Mouse (Mus musculus) lung, embryonic 15.5 days (tissue): Measurements from ENCODE around the gene Wipf2. TPM values are rescaled to one million over a fixed set of nuclear protein-coding genes. Genes with fewer than 3 reads are reported as not detected.
"Not testable (repeated sequence)": the region's sequence is repeated elsewhere in the genome, so short reads cannot be mapped to it uniquely, and the experiment has no call there.

Experiments
- ATAC-seq: fragments of 200-750 bp; cut with Nextera tagmentation; 2 replicates; pipeline ENCODE4 v1.8.0; 2017; ENCODE audit warnings: moderate number of reproducible peaks, borderline replicate concordance; ENCODE audit not compliant: low FRiP score, low TSS enrichment; ENCODE audit errors: extremely low read depth
- H3K27ac ChIP-seq: fragments of 300-500 bp; sonication (generic); 2 replicates; pipeline ENCODE4 v1.5.1; 2015; ENCODE audit warnings: moderate library complexity, mild to moderate bottlenecking, inconsistent platforms
- H3K27me3 ChIP-seq: fragments of 300-500 bp; sonication (generic); 2 replicates; pipeline ENCODE4 v1.6.1; 2015; ENCODE audit warnings: inconsistent platforms
- H3K36me3 ChIP-seq: fragments of 300-500 bp; sonication (generic); 2 replicates; pipeline ENCODE4 v1.6.1; 2015; ENCODE audit warnings: inconsistent platforms
- H3K4me1 ChIP-seq: fragments of 300-500 bp; sonication (generic); 2 replicates; pipeline ENCODE4 v1.6.1; 2015; ENCODE audit warnings: inconsistent platforms
- H3K4me2 ChIP-seq: fragments of 300-500 bp; sonication (generic); 2 replicates; pipeline ENCODE4 v1.6.1; 2015; ENCODE audit warnings: inconsistent platforms, mild to moderate bottlenecking, moderate library complexity
- H3K4me3 ChIP-seq: fragments of 300-500 bp; sonication (generic); 2 replicates; pipeline ENCODE4 v1.5.1; 2015; ENCODE audit warnings: mild to moderate bottlenecking, inconsistent platforms
- H3K9ac ChIP-seq: fragments of 300-500 bp; sonication (generic); 2 replicates; pipeline ENCODE4 v1.6.1; 2015; ENCODE audit warnings: inconsistent platforms
- H3K9me3 ChIP-seq: fragments of 300-500 bp; sonication (generic); 2 replicates; pipeline ENCODE4 v1.6.1; 2016; ENCODE audit warnings: inconsistent platforms
- WGBS: fragments of 180-500 bp; shearing (Covaris S2); methylation state at CpG from one replicate; pipeline ENCODE4 v1.1.7; 2015; 5-methylcytosine and 5-hydroxymethylcytosine counted together
- polyA plus RNA-seq: library from polyadenylated mRNA; unstranded; fragments of >200 nt; fragmentation: Nextera tagmentation; extraction: Ambion mirVana; gene quantifications from 2 replicates; pipeline ENCODE4 v1.2.1, GENCODE M21; 2015

Wipf2 gene
- polyA plus RNA-seq, 1 experiment from 2014 or later = 4.1 TPM

DNA sequence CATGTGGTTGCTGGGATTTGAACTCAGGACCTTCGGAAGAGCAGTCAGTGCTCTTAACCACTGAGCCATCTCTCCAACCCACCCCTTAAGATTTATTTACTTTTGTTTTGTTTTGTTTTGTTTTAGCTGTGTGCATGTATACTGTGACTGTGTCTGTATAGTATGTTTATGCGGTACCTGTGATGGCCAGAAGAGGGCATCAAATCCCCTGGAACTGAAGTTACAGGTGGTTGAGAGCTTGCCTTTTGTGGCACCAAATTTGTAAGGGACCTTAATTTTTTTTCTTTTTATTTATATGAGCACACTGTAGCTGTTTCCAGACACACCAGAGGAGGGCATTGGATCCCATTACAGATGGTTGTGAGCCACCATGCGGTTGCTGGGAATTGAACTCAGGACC is 52.9 kb downstream of the Wipf2 start:
- 90% methylated on average over 3 of the region's 3 CpGs for WGBS
- H3K9ac ChIP-seq, ATAC-seq, H3K27me3 ChIP-seq, H3K9me3 ChIP-seq, H3K27ac ChIP-seq, H3K4me2 ChIP-seq, H3K4me3 ChIP-seq: not testable (repeated sequence)
- Histone ChIP-seq H3K36me3 (peaks cover 79% of the 10 kb centered on the region), H3K4me1 (peaks cover 15% of the 10 kb centered on the region; the same call in 1 of the 2 replicates)

DNA sequence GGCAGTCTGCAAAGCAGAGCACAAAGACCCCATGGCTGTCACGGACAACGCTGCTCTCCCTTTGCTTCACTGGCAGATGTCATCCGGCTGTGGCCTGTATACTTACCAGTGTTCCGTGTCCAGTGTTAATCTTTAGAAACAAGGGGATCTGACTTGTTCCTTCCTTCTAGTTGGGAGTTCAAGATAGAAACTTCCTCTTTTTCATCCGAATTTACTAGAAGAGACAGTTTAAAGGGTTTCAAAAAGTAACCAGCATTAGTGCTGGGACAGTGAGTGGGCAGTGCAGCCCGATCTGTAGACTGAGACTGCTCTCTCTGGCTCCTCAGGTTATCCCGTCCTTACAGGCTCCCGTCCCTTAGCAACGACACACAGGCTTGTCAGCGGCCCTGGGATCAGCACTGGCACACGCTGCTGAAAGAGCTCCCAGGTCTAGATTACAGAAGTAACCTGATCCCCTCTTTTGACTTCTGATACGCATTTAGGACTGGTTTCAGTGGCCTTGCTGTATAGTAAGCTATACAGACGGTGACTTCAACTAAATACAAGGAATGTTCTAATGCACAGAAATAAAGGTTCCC is 54.1 kb downstream of the Wipf2 start:
- Histone ChIP-seq H3K4me3 (no peak overlapping the region), H3K36me3 (peaks cover 74% of the 10 kb centered on the region), H3K27ac (no peak overlapping the region), H3K27me3 (no peaks in the 10 kb centered on the region), H3K9ac (no peak overlapping the region), H3K4me2 (no peak overlapping the region), H3K9me3 (no peaks in the 10 kb centered on the region), H3K4me1 (peaks cover 18% of the 10 kb centered on the region)
- no peak for ATAC-seq
- WGBS = 60% methylated on average over 13 of the region's 13 CpGs

GRCm38 (mm10) chr11:98918231-98918630 is 54.8 kb downstream of the Wipf2 start:
- ATAC-seq = no peak
- Histone ChIP-seq H3K9me3 (no peaks in the 10 kb centered on the region), H3K4me3 (no peak overlapping the region), H3K9ac (no peak overlapping the region), H3K4me2 (no peak overlapping the region), H3K27ac (no peak overlapping the region), H3K27me3 (no peaks in the 10 kb centered on the region), H3K36me3 (peaks cover 70% of the 10 kb centered on the region), H3K4me1 (peaks cover 22% of the 10 kb centered on the region)
- 58% methylated on average over 9 of the region's 9 CpGs for WGBS

DNA sequence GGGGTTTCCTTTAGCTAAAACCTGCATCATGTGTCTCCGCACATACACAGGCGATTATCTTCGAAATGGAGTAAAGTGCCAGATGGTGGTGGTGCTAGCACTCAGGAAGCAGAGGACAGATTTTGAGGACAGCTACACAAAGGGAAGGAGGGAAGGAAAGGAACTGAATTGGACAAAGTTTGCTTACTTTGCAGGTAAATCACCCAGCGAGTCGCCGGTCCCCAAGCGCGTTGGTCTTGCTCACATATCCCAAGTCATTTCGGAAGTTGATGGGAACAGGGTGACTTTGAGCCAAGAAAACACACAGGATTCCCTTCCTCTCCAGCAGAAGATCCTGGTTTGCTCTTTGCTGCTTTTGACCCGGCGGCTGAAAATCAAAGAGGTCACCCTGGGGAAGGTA is 55.6 kb downstream of the Wipf2 start:
- no peak for ATAC-seq
- Histone ChIP-seq H3K27ac (no peak overlapping the region), H3K4me1 (peaks cover 26% of the 10 kb centered on the region), H3K4me3 (no peak overlapping the region), H3K27me3 (no peaks in the 10 kb centered on the region), H3K4me2 (no peak overlapping the region), H3K9me3 (no peaks in the 10 kb centered on the region), H3K36me3 (peaks cover 65% of the 10 kb centered on the region), H3K9ac (no peak overlapping the region)
- 95% methylated on average over 11 of the region's 11 CpGs for WGBS

- Histone ChIP-seq H3K27ac (peak overlapping the region; percentile 94), H3K4me1 (peaks cover 45% of the 10 kb centered on the region), H3K36me3 (peaks cover 44% of the 10 kb centered on the region)
- WGBS = 37% methylated on average over 15 of the region's 15 CpGs
- not testable (repeated sequence) for H3K4me3 ChIP-seq, H3K4me2 ChIP-seq, H3K9ac ChIP-seq, H3K27me3 ChIP-seq, ATAC-seq, H3K9me3 ChIP-seq
These were observed 58.4 kb downstream of the Wipf2 start for GRCm38 (mm10) chr11:98921813-98922212.

DNA sequence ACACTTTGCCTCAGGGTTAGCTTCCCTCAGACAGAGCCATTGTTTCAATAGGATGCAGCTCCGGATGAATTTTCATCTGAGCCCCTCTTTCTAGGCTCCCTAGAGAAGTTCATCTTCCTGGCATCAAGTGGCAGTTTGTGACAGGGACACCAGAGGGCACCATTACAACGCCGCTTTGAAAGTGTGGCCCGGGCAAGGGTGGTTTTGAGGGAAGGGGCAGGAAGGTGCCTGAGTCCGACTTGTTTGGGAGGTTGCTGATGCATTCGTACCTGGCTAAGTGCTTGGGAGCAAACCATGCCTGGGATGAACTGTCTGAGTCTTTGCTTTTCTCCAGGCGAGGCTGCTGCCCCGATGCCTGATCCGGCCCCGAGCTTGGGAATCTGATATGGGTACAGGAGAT is 58.9 kb downstream of the Wipf2 start:
- not testable (repeated sequence) for H3K27me3 ChIP-seq, H3K9ac ChIP-seq, H3K4me3 ChIP-seq, H3K9me3 ChIP-seq, ATAC-seq
- H3K27ac ChIP-seq = peak overlapping the region; percentile 94
- peaks cover 39% of the 10 kb centered on the region for H3K36me3 ChIP-seq
- peak overlapping the region; percentile 7; the same call in 1 of the 2 replicates for H3K4me2 ChIP-seq
- 34% methylated on average over 10 of the region's 10 CpGs for WGBS
- H3K4me1 ChIP-seq = peaks cover 50% of the 10 kb centered on the region

DNA sequence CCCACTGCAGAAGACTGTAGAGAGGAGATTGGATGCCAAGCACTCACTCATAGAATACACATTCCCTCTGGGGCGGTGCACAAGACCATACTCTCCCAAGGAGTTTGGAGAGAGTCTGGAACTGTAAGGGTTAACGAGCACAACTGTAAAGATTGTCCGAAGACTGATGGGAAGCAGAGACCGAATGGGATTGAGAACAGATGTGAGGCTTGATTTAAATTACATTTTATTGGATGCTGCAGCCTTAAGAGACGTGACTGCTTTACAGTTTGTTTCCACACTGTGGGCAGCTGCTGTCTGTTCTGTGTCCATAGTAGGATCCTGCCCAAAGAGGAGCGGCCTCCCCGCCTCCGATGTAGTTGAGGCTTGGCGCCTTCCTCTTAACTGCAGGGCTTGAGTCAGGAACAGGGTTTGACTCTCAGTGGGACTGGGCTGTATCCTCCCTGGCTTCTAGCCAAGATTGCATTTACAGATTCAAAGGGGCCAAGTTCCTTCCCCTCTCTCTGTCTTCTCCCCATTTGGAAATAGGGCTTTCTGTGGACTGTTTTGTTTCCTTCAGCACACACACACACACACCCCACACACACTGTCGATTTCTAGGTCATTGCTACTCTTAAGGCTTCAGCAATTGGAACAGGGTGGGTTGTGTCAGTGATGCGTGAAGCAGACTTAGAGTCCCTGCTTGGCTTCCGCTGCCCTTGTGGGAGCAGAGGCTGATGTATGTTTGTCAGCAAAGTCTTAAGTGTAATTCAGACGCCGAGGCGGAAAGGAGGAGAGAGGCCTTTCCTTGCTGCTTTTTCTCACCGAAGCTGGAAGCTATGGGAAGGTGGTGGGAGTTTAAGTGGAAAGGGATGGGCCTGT is 59.6 kb downstream of the Wipf2 start:
- peak; percentile 78 for ATAC-seq
- H3K27me3 ChIP-seq, H3K9ac ChIP-seq, H3K4me3 ChIP-seq, H3K9me3 ChIP-seq: not testable (repeated sequence)
- Histone ChIP-seq H3K27ac (peak overlapping the region; percentile 94), H3K4me1 (peaks cover 57% of the 10 kb centered on the region), H3K4me2 (peak overlapping the region; percentile 7; the same call in 1 of the 2 replicates), H3K36me3 (peaks cover 31% of the 10 kb centered on the region)
- 29% methylated on average over 16 of the region's 16 CpGs for WGBS

DNA sequence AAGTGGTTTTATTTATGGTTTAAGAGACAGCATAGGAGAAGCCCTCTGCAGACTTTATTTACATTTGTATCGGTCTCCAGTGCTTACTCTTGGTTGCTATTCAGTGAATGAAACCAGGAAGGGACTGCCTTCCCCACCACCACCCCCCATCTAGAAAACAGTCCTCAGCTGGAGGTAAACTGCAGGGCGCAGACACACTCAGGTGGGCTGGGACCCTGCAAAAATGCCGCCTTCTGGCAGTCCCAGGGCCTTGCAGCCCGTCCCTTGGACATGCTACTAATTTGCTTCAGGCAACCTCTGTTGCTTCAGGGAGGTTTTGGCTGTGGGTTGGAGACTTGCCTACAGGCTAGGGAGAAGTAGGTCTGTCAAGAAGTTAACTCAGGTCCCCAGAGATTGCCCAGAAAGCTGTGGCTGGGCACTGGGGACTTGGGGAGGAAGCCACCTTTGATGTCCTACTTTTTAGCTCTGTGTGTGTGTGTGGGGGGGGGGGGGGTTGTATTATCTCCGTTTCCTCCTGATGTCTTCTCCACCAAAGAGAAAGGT is 61.3 kb downstream of the Wipf2 start:
- H3K4me3 ChIP-seq = no peak overlapping the region
- H3K27ac ChIP-seq = peak overlapping the region; percentile 94
- no peak for ATAC-seq
- no peak overlapping the region; the same call in 1 of the 2 replicates for H3K9ac ChIP-seq
- peaks cover 74% of the 10 kb centered on the region for H3K4me1 ChIP-seq
- WGBS = 34% methylated on average over 5 of the region's 5 CpGs
- peak overlapping the region; percentile 42 for H3K4me2 ChIP-seq
- H3K36me3 ChIP-seq = peaks cover 17% of the 10 kb centered on the region
- H3K9me3 ChIP-seq = no peaks in the 10 kb centered on the region
- H3K27me3 ChIP-seq = no peaks in the 10 kb centered on the region

DNA sequence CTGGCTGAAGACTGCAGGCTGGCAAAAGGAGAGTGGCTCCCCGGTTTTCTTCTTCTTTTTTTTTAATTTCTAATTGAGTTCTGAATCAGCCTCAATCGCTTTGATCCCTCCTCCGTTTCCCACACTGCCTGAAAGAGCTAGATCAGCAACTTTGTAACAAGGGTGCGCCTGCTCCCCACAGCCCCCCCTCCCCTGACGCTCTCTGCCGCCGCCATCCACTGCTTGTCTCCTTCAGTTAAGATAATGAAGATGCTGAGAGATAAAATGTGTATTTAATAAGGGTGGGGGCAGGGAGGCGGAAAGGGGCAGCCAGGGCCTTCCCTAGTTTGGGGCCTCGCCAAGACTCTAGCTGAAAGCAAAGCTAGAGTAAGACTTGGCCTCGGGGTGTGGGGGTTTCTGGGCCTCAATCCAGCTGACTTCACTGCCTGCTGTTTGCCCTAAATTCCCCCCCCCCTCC is 61.9 kb downstream of the Wipf2 start:
- Histone ChIP-seq H3K4me1 (peaks cover 80% of the 10 kb centered on the region), H3K9me3 (no peaks in the 10 kb centered on the region), H3K36me3 (peaks cover 11% of the 10 kb centered on the region), H3K27me3 (no peaks in the 10 kb centered on the region), H3K4me2 (peak overlapping the region; percentile 42), H3K9ac (peak overlapping the region; percentile 18; the same call in 1 of the 2 replicates), H3K4me3 (peak overlapping the region; percentile 0; the same call in 1 of the 2 replicates), H3K27ac (peak overlapping the region; percentile 94)
- peak; percentile 45 for ATAC-seq
- 8% methylated on average over 10 of the region's 10 CpGs for WGBS

DNA sequence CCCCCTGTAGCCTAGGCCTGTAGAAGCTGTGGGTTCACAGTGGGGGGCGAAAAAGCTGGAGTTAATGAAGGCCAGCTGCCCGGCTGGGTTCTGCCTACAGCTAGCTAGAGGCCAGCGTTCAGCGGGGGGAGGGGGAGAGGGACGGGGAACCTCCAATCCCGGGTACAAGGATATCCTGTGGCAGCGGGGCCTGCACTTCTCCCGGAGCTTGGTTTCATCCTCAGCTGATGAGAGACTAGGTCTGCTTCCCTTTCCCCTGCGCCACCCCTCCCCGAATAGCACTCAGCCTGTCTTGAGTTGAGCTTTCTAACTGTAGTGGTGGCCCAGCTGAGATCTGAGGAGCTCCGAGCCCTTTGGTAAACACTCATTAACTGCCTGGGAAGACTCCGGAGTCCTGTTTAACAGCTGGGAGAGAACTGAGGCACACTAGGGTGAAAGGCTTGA is 62.5 kb downstream of the Wipf2 start:
- Histone ChIP-seq H3K4me2 (peak overlapping the region; percentile 42), H3K4me1 (peaks cover 86% of the 10 kb centered on the region), H3K9ac (peak overlapping the region; percentile 18; the same call in 1 of the 2 replicates), H3K9me3 (no peaks in the 10 kb centered on the region), H3K27me3 (no peaks in the 10 kb centered on the region), H3K36me3 (peaks cover 7% of the 10 kb centered on the region), H3K4me3 (peak overlapping the region; percentile 0; the same call in 1 of the 2 replicates), H3K27ac (peak overlapping the region; percentile 94)
- peak; percentile 51 for ATAC-seq
- WGBS = 4% methylated on average over 12 of the region's 12 CpGs

DNA sequence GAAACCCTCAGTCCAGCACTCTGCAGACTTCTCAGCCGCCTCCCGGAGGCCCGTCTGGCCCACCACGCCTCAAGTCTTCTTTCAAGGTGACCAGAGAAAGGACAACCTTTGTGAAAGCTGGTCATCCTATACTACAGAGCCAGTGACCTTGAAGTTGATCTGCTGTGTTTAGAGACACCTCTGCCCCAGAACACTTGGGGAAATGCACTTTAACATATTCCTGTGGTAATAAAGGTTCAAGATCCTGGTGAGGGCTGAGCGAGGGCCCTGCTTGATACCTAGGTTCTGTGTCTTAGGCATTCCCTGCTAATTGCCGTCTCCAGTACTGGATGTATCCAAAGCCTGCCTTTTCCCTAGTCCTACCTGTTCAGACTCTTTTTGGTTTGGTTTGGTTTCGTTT is 63.1 kb downstream of the Wipf2 start:
- Histone ChIP-seq H3K27me3 (no peaks in the 10 kb centered on the region), H3K27ac (peak overlapping the region; percentile 94), H3K36me3 (0 out of 2 replicates have a peak, but pooled peaks cover under 1% of the 10 kb centered on the region), H3K9ac (0 out of 2 replicates have a peak overlapping the region, but pooled peaks have one; percentile 18), H3K4me1 (peaks cover 92% of the 10 kb centered on the region), H3K4me2 (peak overlapping the region; percentile 42), H3K4me3 (no peak overlapping the region), H3K9me3 (no peaks in the 10 kb centered on the region)
- 62% methylated on average over 7 of the region's 7 CpGs for WGBS
- ATAC-seq = no peak
